Mouse (Mus musculus): ENCODE results near the gene Triml2. TPM values are rescaled to one million over a fixed set of nuclear protein-coding genes. Genes with fewer than 3 reads are reported as not detected.

Triml2 gene
- polyA plus RNA-seq (2016; fragmentation: Nextera tagmentation; extraction: Ambion mirVana): not detected in 2 replicates

GRCm38 (mm10) chr8:43180054-43180690, at the start of gene Triml2:
Gene Triml2 (plus strand): TSS chr8:43180541.
- no peaks in the 10 kb centered on the region for H3K27me3 ChIP-seq
- H3K27ac ChIP-seq: no peak within 1 kb of the TSS
- no peak within 1 kb of the TSS for H3K9ac ChIP-seq
- 95% methylated on average over 13 of the region's 13 CpGs for WGBS
- no peaks in the 10 kb centered on the region for H3K36me3 ChIP-seq (replicated peaks)
- no peak within 1 kb of the TSS for H3K4me2 ChIP-seq
- no peaks in the 10 kb centered on the region for H3K9me3 ChIP-seq
- no peak for ATAC-seq (ENCODE audit: low FRiP score)
- no peaks in the 10 kb centered on the region for H3K4me1 ChIP-seq
- no peak within 1 kb of the TSS for H3K4me3 ChIP-seq (replicated peaks)

GRCm38 (mm10) chr8:43141386-43141785, 39.0 kb upstream of the Triml2 start, which contains the start of gene Triml1:
Gene Triml1 (minus strand): TSS chr8:43141486.
- 88% methylated on average over 2 of the region's 2 CpGs for WGBS

GRCm38 (mm10) chr8:43149307-43149706, 31.0 kb upstream of the Triml2 start:
- Histone ChIP-seq H3K9me3 (no peaks in the 10 kb centered on the region), H3K27ac (no peak overlapping the region), H3K4me2 (no peak overlapping the region), H3K27me3 (no peaks in the 10 kb centered on the region), H3K36me3 (replicated peaks) (no peaks in the 10 kb centered on the region), H3K4me3 (replicated peaks) (no peak overlapping the region), H3K9ac (no peak overlapping the region), H3K4me1 (no peaks in the 10 kb centered on the region)
- WGBS: 87% methylated on average over 9 of the region's 9 CpGs
- ATAC-seq (ENCODE audit: low FRiP score): no peak

More at GRCm38 (mm10) chr8:43141386-43141785, 39.0 kb upstream of the Triml2 start, which contains the start of gene Triml1:
- H3K9me3 ChIP-seq: no peaks in the 10 kb centered on the region
- no peak within 1 kb of the TSS for H3K9ac ChIP-seq
- no peaks in the 10 kb centered on the region for H3K36me3 ChIP-seq (replicated peaks)
- no peak for ATAC-seq (ENCODE audit: low FRiP score)
- no peak within 1 kb of the TSS for H3K4me2 ChIP-seq
- H3K4me1 ChIP-seq: no peaks in the 10 kb centered on the region
- no peaks in the 10 kb centered on the region for H3K27me3 ChIP-seq
- no peak within 1 kb of the TSS for H3K4me3 ChIP-seq (replicated peaks)
- no peak within 1 kb of the TSS for H3K27ac ChIP-seq

- WGBS: 89% methylated on average over 11 of the region's 11 CpGs
- Histone ChIP-seq H3K9me3 (no peaks in the 10 kb centered on the region), H3K4me1 (no peaks in the 10 kb centered on the region), H3K4me2 (no peak overlapping the region), H3K4me3 (replicated peaks) (no peak overlapping the region), H3K27me3 (no peaks in the 10 kb centered on the region), H3K27ac (no peak overlapping the region), H3K36me3 (replicated peaks) (no peaks in the 10 kb centered on the region), H3K9ac (no peak overlapping the region)
- no peak for ATAC-seq (ENCODE audit: low FRiP score)
Measured at GRCm38 (mm10) chr8:43163255-43163654, 17.1 kb upstream of the Triml2 start.

GRCm38 (mm10) chr8:43164453-43164852, 15.9 kb upstream of the Triml2 start:
- Histone ChIP-seq H3K9ac (no peak overlapping the region), H3K27me3 (no peaks in the 10 kb centered on the region), H3K27ac (no peak overlapping the region), H3K4me1 (no peaks in the 10 kb centered on the region), H3K36me3 (replicated peaks) (no peaks in the 10 kb centered on the region), H3K4me2 (no peak overlapping the region), H3K9me3 (no peaks in the 10 kb centered on the region), H3K4me3 (replicated peaks) (no peak overlapping the region)
- ATAC-seq (ENCODE audit: low FRiP score): no peak
- WGBS: 92% methylated on average over 3 of the region's 3 CpGs

GRCm38 (mm10) chr8:43168083-43168482, 12.3 kb upstream of the Triml2 start:
- Histone ChIP-seq H3K4me2 (no peak overlapping the region), H3K4me3 (replicated peaks) (no peak overlapping the region), H3K4me1 (no peaks in the 10 kb centered on the region), H3K27ac (no peak overlapping the region), H3K9me3 (no peaks in the 10 kb centered on the region; the same call in 1 of the 2 replicates), H3K36me3 (replicated peaks) (no peaks in the 10 kb centered on the region), H3K27me3 (no peaks in the 10 kb centered on the region), H3K9ac (no peak overlapping the region)
- WGBS: 92% methylated on average over 4 of the region's 4 CpGs
- ATAC-seq (ENCODE audit: low FRiP score): no peak

GRCm38 (mm10) chr8:43169249-43169755, 11.0 kb upstream of the Triml2 start:
- ATAC-seq (ENCODE audit: low FRiP score): no peak
- H3K9ac ChIP-seq: no peak overlapping the region
- H3K4me2 ChIP-seq: no peak overlapping the region
- no peaks in the 10 kb centered on the region; the same call in 1 of the 2 replicates for H3K9me3 ChIP-seq
- no peaks in the 10 kb centered on the region for H3K36me3 ChIP-seq (replicated peaks)
- no peaks in the 10 kb centered on the region for H3K4me1 ChIP-seq
- H3K27ac ChIP-seq: no peak overlapping the region
- H3K27me3 ChIP-seq: no peaks in the 10 kb centered on the region
- 87% methylated on average over 6 of the region's 6 CpGs for WGBS
- H3K4me3 ChIP-seq (replicated peaks): no peak overlapping the region

- WGBS: 89% methylated on average over 6 of the region's 6 CpGs
- H3K9ac ChIP-seq: no peak overlapping the region
- H3K4me3 ChIP-seq (replicated peaks): no peak overlapping the region
Measured at GRCm38 (mm10) chr8:43176766-43177486, 3.4 kb upstream of the Triml2 start.

GRCm38 (mm10) chr8:43178263-43178662, 2.1 kb upstream of the Triml2 start:
- no peak for ATAC-seq (ENCODE audit: low FRiP score)
- H3K4me3 ChIP-seq (replicated peaks): no peak overlapping the region

More at GRCm38 (mm10) chr8:43176766-43177486, 3.4 kb upstream of the Triml2 start:
- no peak for ATAC-seq (ENCODE audit: low FRiP score)
- Histone ChIP-seq H3K27me3 (no peaks in the 10 kb centered on the region), H3K4me2 (no peak overlapping the region), H3K36me3 (replicated peaks) (no peaks in the 10 kb centered on the region), H3K27ac (no peak overlapping the region), H3K4me1 (no peaks in the 10 kb centered on the region), H3K9me3 (no peaks in the 10 kb centered on the region; the same call in 1 of the 2 replicates)

GRCm38 (mm10) chr8:43179189-43179588, 1.2 kb upstream of the Triml2 start:
- no peak overlapping the region for H3K4me3 ChIP-seq (replicated peaks)
- no peaks in the 10 kb centered on the region for H3K27me3 ChIP-seq
- no peak overlapping the region for H3K9ac ChIP-seq
- H3K4me1 ChIP-seq: no peaks in the 10 kb centered on the region
- WGBS: 49% methylated on average over 4 of the region's 4 CpGs
- no peak overlapping the region for H3K4me2 ChIP-seq
- H3K9me3 ChIP-seq: no peaks in the 10 kb centered on the region
- no peaks in the 10 kb centered on the region for H3K36me3 ChIP-seq (replicated peaks)
- ATAC-seq (ENCODE audit: low FRiP score): no peak
- no peak overlapping the region for H3K27ac ChIP-seq

More at GRCm38 (mm10) chr8:43178263-43178662, 2.1 kb upstream of the Triml2 start:
- no peak overlapping the region for H3K4me2 ChIP-seq
- no peaks in the 10 kb centered on the region for H3K36me3 ChIP-seq (replicated peaks)
- no peaks in the 10 kb centered on the region; the same call in 1 of the 2 replicates for H3K9me3 ChIP-seq
- no peak overlapping the region for H3K9ac ChIP-seq
- WGBS: 49% methylated on average over 3 of the region's 3 CpGs
- H3K27me3 ChIP-seq: no peaks in the 10 kb centered on the region
- no peaks in the 10 kb centered on the region for H3K4me1 ChIP-seq
- no peak overlapping the region for H3K27ac ChIP-seq

GRCm38 (mm10) chr8:43182281-43182680, 1.9 kb downstream of the Triml2 start:
- WGBS: 89% methylated on average over 2 of the region's 2 CpGs

GRCm38 (mm10) chr8:43215554-43215953, 35.2 kb downstream of the Triml2 start:
- Histone ChIP-seq H3K4me2 (no peak overlapping the region), H3K4me1 (no peaks in the 10 kb centered on the region), H3K9ac (no peak overlapping the region), H3K36me3 (replicated peaks) (no peaks in the 10 kb centered on the region), H3K27ac (no peak overlapping the region), H3K4me3 (replicated peaks) (no peak overlapping the region), H3K27me3 (no peaks in the 10 kb centered on the region), H3K9me3 (no peaks in the 10 kb centered on the region)
- no peak for ATAC-seq (ENCODE audit: low FRiP score)

More at GRCm38 (mm10) chr8:43182281-43182680, 1.9 kb downstream of the Triml2 start:
- Histone ChIP-seq H3K4me1 (no peaks in the 10 kb centered on the region), H3K27ac (no peak overlapping the region), H3K9me3 (no peaks in the 10 kb centered on the region), H3K9ac (no peak overlapping the region), H3K4me2 (no peak overlapping the region), H3K4me3 (replicated peaks) (no peak overlapping the region), H3K27me3 (no peaks in the 10 kb centered on the region), H3K36me3 (replicated peaks) (no peaks in the 10 kb centered on the region)
- no peak for ATAC-seq (ENCODE audit: low FRiP score)
